Mouse (Mus musculus) thymus, postnatal 14 days (tissue): ENCODE measurements around the gene Rac2.
A peak's percentile ranks its signal among the peaks of the same experiment; 100 is the strongest.

Experiments
- DNase-seq: peaks from one replicate; pipeline ENCODE4 v3.0.0; 2021

The Rac2 gene

DNA sequence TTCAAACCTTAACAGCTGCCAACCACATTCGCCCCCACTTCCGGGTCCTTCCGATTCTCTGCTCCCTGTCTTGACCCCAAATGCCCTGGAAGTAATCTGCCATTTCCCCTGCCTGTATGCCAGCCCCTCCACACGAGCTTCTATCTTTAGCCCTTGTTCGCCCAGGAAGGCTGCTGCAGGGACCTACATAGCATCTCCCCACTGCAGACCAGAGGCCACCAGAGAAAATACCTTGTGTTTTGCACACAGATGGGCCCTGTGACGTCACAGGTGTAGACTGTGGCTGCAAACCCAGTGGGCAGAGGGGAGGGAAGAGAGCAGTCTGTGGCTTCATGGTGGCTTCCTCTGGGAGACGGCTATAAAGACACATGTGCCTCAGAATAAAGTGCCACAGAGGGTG lies 54.4 kb downstream of the Rac2 start:
- DNase-seq = peak; percentile 60

DNA sequence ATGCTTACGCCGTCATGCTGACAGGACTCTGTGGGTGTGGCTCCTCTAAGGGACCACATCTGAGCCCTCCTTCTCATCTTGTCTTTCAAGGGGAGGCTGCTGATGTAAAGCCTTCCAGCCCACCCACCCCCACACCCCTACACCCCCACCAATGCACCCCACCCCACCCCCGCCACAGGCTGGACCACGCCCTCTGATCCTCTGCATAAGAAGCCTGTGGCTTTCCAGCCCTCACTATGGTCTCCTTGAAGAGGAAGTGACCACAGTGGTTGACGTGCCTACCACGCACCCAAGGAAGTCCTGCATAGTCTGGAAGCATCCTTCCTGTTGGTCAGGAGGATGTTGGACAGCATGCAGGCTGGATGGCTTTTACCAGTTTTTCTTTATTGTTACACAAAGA lies 56.8 kb downstream of the Rac2 start:
- DNase-seq = no peak

DNA sequence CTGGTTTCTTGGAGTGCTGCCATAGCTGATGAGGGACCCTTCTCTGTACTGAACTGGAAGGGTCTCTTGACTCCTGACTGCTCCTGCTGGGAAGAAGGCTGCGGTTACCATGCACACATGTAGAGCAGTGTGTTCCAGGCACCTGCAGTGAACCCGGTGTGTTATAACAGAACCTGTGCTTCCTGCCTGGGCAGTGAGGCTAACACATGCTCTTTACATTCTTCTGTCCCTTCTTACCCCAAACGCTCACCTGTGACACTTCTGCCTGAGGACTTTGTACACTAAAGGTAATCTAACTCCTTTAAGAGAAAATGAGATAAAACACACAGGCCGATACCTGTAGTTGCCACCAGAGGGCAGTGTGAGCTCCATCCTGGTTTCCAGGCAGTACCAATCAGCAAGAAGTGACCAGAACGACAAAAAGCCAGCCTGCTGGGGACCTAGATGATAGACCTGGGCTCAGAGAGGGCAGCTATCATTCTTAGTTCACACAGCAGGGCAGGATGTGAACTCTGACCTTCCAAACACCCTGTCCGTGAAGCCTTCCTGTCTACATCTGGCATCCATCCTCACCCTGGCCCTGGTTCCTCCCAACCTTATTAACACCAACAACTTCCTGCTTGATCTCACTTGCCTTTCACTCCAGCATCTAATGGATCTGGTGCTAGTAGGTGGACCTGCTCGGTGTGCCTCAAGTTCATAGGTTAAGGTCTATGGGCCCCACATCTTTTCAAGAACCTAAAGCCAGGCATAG lies 58.0 kb downstream of the Rac2 start:
- peak; percentile 77 for DNase-seq

DNA sequence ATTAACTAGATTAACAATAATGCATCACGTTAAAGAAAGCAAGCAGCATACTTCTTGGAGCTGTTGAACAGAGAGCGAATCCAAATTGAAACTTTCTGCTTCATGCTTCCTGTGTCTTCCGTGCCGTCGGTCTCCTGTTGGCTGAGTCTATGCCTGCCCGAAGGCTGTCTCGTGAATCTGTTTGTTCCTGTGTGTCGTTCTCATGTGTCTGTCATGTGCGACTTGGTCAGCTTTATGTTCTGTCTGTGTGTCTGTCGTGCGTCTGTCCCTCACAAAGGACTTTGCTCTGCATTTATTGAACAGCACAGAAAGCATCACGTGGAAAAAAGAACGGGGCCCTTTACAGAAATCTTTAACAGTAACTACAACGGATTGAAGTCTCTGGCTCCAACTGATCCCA lies 59.6 kb downstream of the Rac2 start:
- DNase-seq = no peak

DNA sequence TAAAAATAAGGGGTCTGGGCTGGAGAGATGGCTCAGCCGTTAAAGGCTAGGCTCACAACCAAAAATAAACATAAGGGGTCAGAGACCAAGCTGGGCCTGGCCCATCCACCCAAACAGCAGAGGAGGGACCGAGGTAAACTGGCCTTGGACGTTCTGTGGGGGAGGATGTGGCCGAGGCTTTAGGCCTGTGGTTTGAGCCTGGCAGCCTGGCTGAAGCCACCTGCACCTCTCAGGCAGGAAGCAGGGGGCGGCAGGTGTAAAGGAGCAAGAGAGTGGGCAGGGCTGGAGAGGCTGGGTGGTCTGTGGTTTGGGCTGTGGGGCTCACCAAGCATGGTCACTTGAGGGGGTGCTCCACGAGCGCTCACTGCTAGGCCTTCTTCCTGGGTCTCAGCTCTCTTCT lies 60.6 kb downstream of the Rac2 start:
- no peak for DNase-seq

DNA sequence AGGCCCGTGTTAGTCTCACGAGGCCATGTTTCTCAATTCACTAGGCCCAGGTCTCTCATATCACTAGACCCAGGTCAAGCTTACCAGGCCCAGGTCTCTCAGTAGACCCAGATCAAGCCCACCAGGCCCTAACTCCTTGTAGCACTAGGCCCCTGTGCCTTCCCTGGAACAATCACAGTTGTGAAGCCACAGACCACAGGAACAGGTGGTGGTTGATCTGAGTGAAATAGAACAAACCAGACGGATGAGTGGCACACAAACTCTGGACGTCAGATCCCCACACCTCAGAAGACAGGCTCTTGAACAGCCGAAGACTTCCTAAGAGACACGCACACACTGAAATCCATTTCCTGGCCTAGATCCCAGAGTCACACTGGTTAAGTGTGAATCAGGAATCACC lies 61.8 kb downstream of the Rac2 start:
- DNase-seq = no peak

DNA sequence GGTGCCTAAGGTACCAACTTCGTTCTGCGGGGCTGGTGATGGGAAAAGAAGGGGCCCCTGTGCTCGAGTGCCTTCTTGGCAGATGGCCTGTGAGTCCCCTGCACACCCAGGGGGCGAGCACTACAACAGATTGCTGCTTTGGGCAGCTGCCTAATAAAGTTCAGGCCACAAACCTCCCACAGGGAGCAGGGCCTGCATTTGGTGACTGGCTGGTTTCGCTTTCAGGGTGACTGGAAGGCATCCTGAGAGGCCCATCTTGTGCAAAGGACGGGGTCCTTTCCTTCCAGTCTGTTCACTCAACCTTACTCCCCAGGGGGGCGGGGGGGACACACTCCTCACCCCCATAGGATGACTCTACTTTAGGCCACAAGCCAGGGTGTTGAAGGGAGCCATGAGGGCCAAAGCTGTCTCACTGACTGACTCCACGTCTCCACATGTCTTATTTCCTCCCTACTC lies 62.4 kb downstream of the Rac2 start:
- DNase-seq = no peak

DNA sequence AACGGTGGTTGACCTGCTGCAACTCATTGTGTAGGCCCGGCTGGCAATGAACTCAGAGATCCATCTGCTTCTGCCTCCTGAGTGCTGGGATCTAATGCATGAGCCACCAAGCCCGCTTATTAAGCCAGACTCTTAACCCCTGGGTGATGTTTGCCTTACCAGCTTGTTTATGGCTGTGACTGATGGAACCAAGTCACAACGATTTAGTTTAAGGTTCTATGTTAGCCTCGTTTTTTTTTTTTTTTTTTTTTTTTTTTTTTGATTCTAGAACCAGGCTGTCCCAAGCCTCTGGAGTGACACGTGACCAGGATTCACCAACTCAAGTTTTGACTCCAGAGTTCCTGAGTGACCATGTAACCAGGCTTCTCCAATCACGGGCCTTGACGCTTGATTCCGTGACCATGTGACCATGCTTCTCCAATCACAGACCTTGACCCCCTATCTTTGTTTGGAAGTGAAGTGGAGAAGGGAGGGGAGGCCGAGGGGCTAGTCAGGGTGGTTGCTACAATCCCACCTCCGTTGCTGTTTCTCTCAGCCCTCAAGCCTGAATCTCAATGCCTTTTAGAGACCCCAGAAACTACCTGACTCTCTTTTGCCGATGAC lies 63.2 kb downstream of the Rac2 start:
- no peak for DNase-seq
